Mouse (Mus musculus) left cerebral cortex, postnatal 36 days (tissue): ENCODE results near the gene Serpini1. TPM values are rescaled to one million over a fixed set of nuclear protein-coding genes. Genes with fewer than 3 reads are reported as not detected.
"Not testable (repeated sequence)": the region's sequence is repeated elsewhere in the genome, so short reads cannot be mapped to it uniquely, and the experiment has no call there.

Experiments
- DNase-seq, 2 experiments: peaks; one replicate each; pipeline ENCODE4 v3.0.0; 2021 to 2022; ENCODE audit warnings: low spot score in 2 of 2, mixed read lengths in 1 of 2
- intact Hi-C: fragments of 180-260 bp; cut with DNase I; formaldehyde crosslinking; loops from one replicate; pipeline ENCODE4 v1.15.1; 2025
- total RNA-seq, 2 experiments: library from RNA; stranded (reverse); gene quantifications; 2 replicates each; pipeline ENCODE4 v1.2.3; 2021

Gene Serpini1
- total RNA-seq, 2 experiments from 2014 or later, result 250 to 264 TPM

GRCm38 (mm10) chr3:75630988-75631615, 73.8 kb downstream of the Serpini1 start:
- no peak for DNase-seq
- intact Hi-C loops, result no loop called here

GRCm38 (mm10) chr3:75633221-75633620, 75.9 kb downstream of the Serpini1 start:
- intact Hi-C loops, result no loop called here
- no peak for DNase-seq

GRCm38 (mm10) chr3:75633635-75634034, 76.3 kb downstream of the Serpini1 start:
- intact Hi-C loops, result no loop called here

GRCm38 (mm10) chr3:75635648-75636047, 78.3 kb downstream of the Serpini1 start:
- intact Hi-C loops, result no loop called here
- DNase-seq, result no peak

More at GRCm38 (mm10) chr3:75633635-75634034, 76.3 kb downstream of the Serpini1 start:
- no peak for DNase-seq

- intact Hi-C loops, result no loop called here
- DNase-seq, result no peak
These were observed 82.2 kb downstream of the Serpini1 start for GRCm38 (mm10) chr3:75639546-75639945.

- DNase-seq, result no peak
- intact Hi-C loops, result no loop called here
These were observed 90.2 kb downstream of the Serpini1 start for GRCm38 (mm10) chr3:75647542-75647941.

- intact Hi-C loops, result no loop called here
- DNase-seq, result no peak
These were observed 90.9 kb downstream of the Serpini1 start for GRCm38 (mm10) chr3:75648226-75648625.

- DNase-seq, intact Hi-C loops: not testable (repeated sequence)
These were observed 93.2 kb downstream of the Serpini1 start for GRCm38 (mm10) chr3:75650416-75651154.

GRCm38 (mm10) chr3:75651603-75652115, 94.3 kb downstream of the Serpini1 start:
- no peak for DNase-seq
- intact Hi-C loops, result no loop called here

GRCm38 (mm10) chr3:75653901-75654300, 96.6 kb downstream of the Serpini1 start:
- intact Hi-C loops, DNase-seq: not testable (repeated sequence)

- intact Hi-C loops, result no loop called here
- DNase-seq, result no peak
These were observed 98.4 kb downstream of the Serpini1 start for GRCm38 (mm10) chr3:75655578-75656344.

- no peak for DNase-seq
- intact Hi-C loops, result no loop called here
These were observed 109.6 kb downstream of the Serpini1 start for GRCm38 (mm10) chr3:75666962-75667361.

GRCm38 (mm10) chr3:75670425-75670824, 113.1 kb downstream of the Serpini1 start:
- intact Hi-C loops, result no loop called here

GRCm38 (mm10) chr3:75682881-75683280, 125.5 kb downstream of the Serpini1 start:
- DNase-seq, result no peak
- intact Hi-C loops, result no loop called here

More at GRCm38 (mm10) chr3:75670425-75670824, 113.1 kb downstream of the Serpini1 start:
- DNase-seq, result no peak

- intact Hi-C loops, result no loop called here
- DNase-seq, result no peak
These were observed 129.4 kb downstream of the Serpini1 start for GRCm38 (mm10) chr3:75686775-75687174.

GRCm38 (mm10) chr3:75687187-75687825, 130.0 kb downstream of the Serpini1 start:
- DNase-seq, result no peak
- intact Hi-C loops, result no loop called here

GRCm38 (mm10) chr3:75690321-75690720, 133.0 kb downstream of the Serpini1 start:
- DNase-seq, result no peak
- intact Hi-C loops, result no loop called here

- DNase-seq, result no peak
- intact Hi-C loops, result no loop called here
These were observed 134.7 kb downstream of the Serpini1 start for GRCm38 (mm10) chr3:75692088-75692487.
